Mouse (Mus musculus) CH12.LX (cell line): ENCODE results near the gene Spred2. TPM values are rescaled to one million over a fixed set of nuclear protein-coding genes. Genes with fewer than 3 reads are reported as not detected.

Source experiments
- DNase-seq: peaks from one replicate; pipeline ENCODE4 v3.0.0-alpha.2; 2013; ENCODE audit errors: extremely low read depth
- H3K27ac ChIP-seq: 2 replicates; pipeline ENCODE4 v1.5.1; 2012; ENCODE audit warnings: low read depth, mild to moderate bottlenecking, control low read depth, moderate library complexity; ENCODE audit not compliant: insufficient read depth
- H3K27me3 ChIP-seq: replicated peaks from 2 replicates; pipeline ENCODE3; 2012; ENCODE audit warnings: inconsistent platforms
- H3K36me3 ChIP-seq, 2 experiments: replicated peaks in 1 of 2; 2 replicates each; pipeline versions ENCODE3 to v1.6.1; 2012; ENCODE audit warnings: inconsistent platforms in 1 of 2, low read length in 1 of 2, mild to moderate bottlenecking in 1 of 2, mixed read lengths in 1 of 2, moderate library complexity in 1 of 2; ENCODE audit not compliant: control insufficient read depth in 1 of 2, insufficient read depth in 1 of 2
- H3K4me1 ChIP-seq, 2 experiments: 2 replicates each; pipeline ENCODE4 v1.6.1; 2012; ENCODE audit warnings: inconsistent platforms in 1 of 2, moderate library complexity in 1 of 2; ENCODE audit not compliant: insufficient read depth in 2 of 2, control insufficient read depth in 1 of 2
- H3K4me2 ChIP-seq: 2 replicates; pipeline ENCODE4 v1.6.1; 2012; ENCODE audit warnings: low read depth, mild to moderate bottlenecking, control low read depth; ENCODE audit not compliant: poor library complexity, insufficient read depth, severe bottlenecking
- H3K4me3 ChIP-seq, 3 experiments: fragments of 150-350 bp in 1 of 3; sonication (generic) in 1 of 3; replicated peaks in 1 of 3; 2 replicates each; pipeline versions ENCODE3 to v1.5.1; 2011 to 2012; ENCODE audit warnings: low read depth in 2 of 3, low read length in 2 of 3, mild to moderate bottlenecking in 2 of 3, moderate library complexity in 2 of 3, control low read depth in 1 of 3, improper control_type of control experiment in 1 of 3, inconsistent platforms in 1 of 3, mixed read lengths in 1 of 3; ENCODE audit not compliant: poor library complexity in 1 of 3
- H3K79me2 ChIP-seq: replicated peaks from 2 replicates; pipeline ENCODE4 v1.6.1; 2012; ENCODE audit warnings: mild to moderate bottlenecking, moderate library complexity; ENCODE audit not compliant: control insufficient read depth, poor library complexity, insufficient read depth, severe bottlenecking; ENCODE audit errors: extremely low read depth
- H3K9ac ChIP-seq: 2 replicates; pipeline ENCODE4 v1.6.1; 2012; ENCODE audit warnings: low read depth, mild to moderate bottlenecking, control low read depth, moderate library complexity; ENCODE audit not compliant: insufficient read depth
- H3K9me3 ChIP-seq: replicated peaks from 2 replicates; pipeline ENCODE3; 2012; ENCODE audit warnings: low read length, inconsistent platforms, mixed read lengths
- BHLHE40 ChIP-seq: IDR thresholded peaks from 2 replicates; pipeline ENCODE4 v1.6.1; 2011; ENCODE audit warnings: mild to moderate bottlenecking, low read depth, low read length, improper control_type of control experiment
- E2F4 ChIP-seq: IDR thresholded peaks from 2 replicates; pipeline ENCODE4 v1.6.1; 2011; ENCODE audit warnings: low read depth, low read length, improper control_type of control experiment; ENCODE audit not compliant: insufficient replicate concordance
- JUN ChIP-seq: IDR thresholded peaks from 2 replicates; pipeline ENCODE4 v1.6.1; 2011; ENCODE audit warnings: low read depth, mild to moderate bottlenecking, low read length, improper control_type of control experiment, moderate library complexity; ENCODE audit not compliant: insufficient read depth
- KAT2A ChIP-seq: IDR thresholded peaks from 2 replicates; pipeline ENCODE4 v1.6.1; 2012; ENCODE audit warnings: low read length, improper control_type of control experiment, inconsistent platforms; ENCODE audit not compliant: insufficient replicate concordance
- MAFK ChIP-seq: IDR thresholded peaks from 2 replicates; pipeline ENCODE4 v1.6.1; 2011; ENCODE audit warnings: low read length, improper control_type of control experiment; ENCODE audit not compliant: insufficient replicate concordance
- MEF2A ChIP-seq: IDR thresholded peaks from 2 replicates; pipeline ENCODE4 v1.6.1; 2014; ENCODE audit warnings: low read depth, mild to moderate bottlenecking, inconsistent platforms, low read length, improper control_type of control experiment, borderline replicate concordance
- MXI1 ChIP-seq: IDR thresholded peaks from 2 replicates; pipeline ENCODE4 v1.6.1; 2011; ENCODE audit warnings: mild to moderate bottlenecking, low read depth, low read length, improper control_type of control experiment
- POLR2AphosphoS2 ChIP-seq: IDR thresholded peaks from 2 replicates; pipeline ENCODE4 v1.6.1; 2011; ENCODE audit warnings: low read depth, low read length, improper control_type of control experiment
- RAD21 ChIP-seq: IDR thresholded peaks from 2 replicates; pipeline ENCODE4 v1.6.1; 2011; ENCODE audit warnings: low read depth, mild to moderate bottlenecking, low read length, improper control_type of control experiment, moderate library complexity
- SIN3A ChIP-seq: IDR thresholded peaks from 2 replicates; pipeline ENCODE4 v1.6.1; 2012; ENCODE audit warnings: low read length, improper control_type of control experiment, inconsistent platforms
- SMC3 ChIP-seq: IDR thresholded peaks from 2 replicates; pipeline ENCODE4 v1.6.1; 2011; ENCODE audit warnings: low read depth, low read length, improper control_type of control experiment
- TCF12 ChIP-seq: IDR thresholded peaks from 2 replicates; pipeline ENCODE4 v1.6.1; 2014; ENCODE audit warnings: low read depth, mild to moderate bottlenecking, inconsistent platforms, low read length, improper control_type of control experiment
- UBTF ChIP-seq: IDR thresholded peaks from 2 replicates; pipeline ENCODE4 v1.6.1; 2012; ENCODE audit warnings: low read depth, mild to moderate bottlenecking, inconsistent platforms, low read length, improper control_type of control experiment, moderate library complexity
- USF1 ChIP-seq: IDR thresholded peaks from 2 replicates; pipeline ENCODE4 v1.6.1; 2014; ENCODE audit warnings: low read depth, mild to moderate bottlenecking, inconsistent platforms, low read length, improper control_type of control experiment
- USF2 ChIP-seq: conservative IDR thresholded peaks from 2 replicates; pipeline ENCODE4 v1.6.1; 2011; ENCODE audit warnings: low read depth, low read length, improper control_type of control experiment
- ZC3H11A ChIP-seq: IDR thresholded peaks from 2 replicates; pipeline ENCODE4 v1.6.1; 2012; ENCODE audit warnings: low read depth, mild to moderate bottlenecking, inconsistent platforms, low read length, improper control_type of control experiment
- ZMIZ1 ChIP-seq: IDR thresholded peaks from 2 replicates; pipeline ENCODE4 v1.6.1; 2012; ENCODE audit warnings: low read depth, mild to moderate bottlenecking, inconsistent platforms, low read length, improper control_type of control experiment
- dilution Hi-C: fragments of 300-500 bp; cut with MboI; formaldehyde crosslinking; loops from 2 replicates; pipeline ENCODE4 v1.14.3; 2020; ENCODE audit warnings: low sequenced_read_pairs; ENCODE audit not compliant: extremely low pct_unique_long_range_greater_than_20kb, extremely low pct_ligation_motif_present
- in situ Hi-C: fragments of 300-500 bp; cut with MboI; formaldehyde crosslinking; loops from 3 replicates; pipeline ENCODE4 v1.14.3; 2019; ENCODE audit warnings: low sequenced_read_pairs, low pct_ligation_motif_present, low pct_unique_long_range_greater_than_20kb, mixed read lengths
- polyA plus RNA-seq: library from polyadenylated mRNA; unstranded; fragments of >175 nt; gene quantifications from 2 replicates; pipeline ENCODE4 v1.2.1, GENCODE M21; 2012; ENCODE audit warnings: low read depth; ENCODE audit not compliant: insufficient read length
- total RNA-seq, 2 experiments: library from RNA; depleted of rRNA; stranded (reverse); fragments of 300-350 nt in 1 of 2; fragments of >200 nt in 1 of 2; gene quantifications; 2 replicates each; pipeline ENCODE4 v1.2.3; 2012 to 2014

The Spred2 gene
- total and polyA plus RNA-seq, 3 experiments = 1.4 to 15.8 (median 4.2) TPM

GRCm38 (mm10) chr11:19987756-19988091 is 63.5 kb downstream of the Spred2 start:
- dilution Hi-C loops (no loop called here), in situ Hi-C loops (no loop called here)
- Histone ChIP-seq H3K79me2 (no peaks in the 10 kb centered on the region; the same call in none of the 2 replicates), H3K4me3 (no peak overlapping the region), H3K36me3 (peaks cover 0 to 15% of the 10 kb centered on the region in 2 experiments), H3K27me3 (no peaks in the 10 kb centered on the region), H3K9me3 (no peaks in the 10 kb centered on the region), H3K4me2 (peak overlapping the region; percentile 48), H3K4me1 (peaks cover 21 to 80% of the 10 kb centered on the region in 2 experiments), H3K27ac (no peak overlapping the region), H3K9ac (0 out of 2 replicates have a peak overlapping the region, but pooled peaks have one; percentile 4)
- no peak for TF ChIP-seq USF1
- TF ChIP-seq BHLHE40 = no peak
- 0 out of 2 replicates have a peak, but pooled peaks have one; percentile 16 for TF ChIP-seq TCF12
- TF ChIP-seq MAFK = 0 out of 2 replicates have a peak, but pooled peaks have one; percentile 16
- 0 out of 2 replicates have a peak, but pooled peaks have one; percentile 32 for TF ChIP-seq SIN3A
- no peak for DNase-seq

- H3K4me3 ChIP-seq = no peak overlapping the region
- peaks cover 0 to 12% of the 10 kb centered on the region in 2 experiments for H3K36me3 ChIP-seq
- no peaks in the 10 kb centered on the region for H3K27me3 ChIP-seq
- H3K4me1 ChIP-seq = peaks cover 21 to 80% of the 10 kb centered on the region in 2 experiments
- dilution Hi-C loops (no loop called here), in situ Hi-C loops (no loop called here)
- H3K27ac ChIP-seq = no peak overlapping the region
- no peaks in the 10 kb centered on the region; the same call in none of the 2 replicates for H3K79me2 ChIP-seq
- no peaks in the 10 kb centered on the region for H3K9me3 ChIP-seq
- no peak overlapping the region for H3K4me2 ChIP-seq
- DNase-seq = no peak
- TF ChIP-seq ZMIZ1 (no peak), MEF2A (no peak), UBTF (no peak), RAD21 (no peak), E2F4 (no peak), SMC3 (no peak), ZC3H11A (no peak), KAT2A (no peak), USF2 (no peak), JUN (no peak), MXI1 (no peak), POLR2AphosphoS2 (no peak)
- no peak overlapping the region for H3K9ac ChIP-seq
Measured at GRCm38 (mm10) chr11:19988224-19988623, 64.0 kb downstream of the Spred2 start.
